Mouse (Mus musculus): ENCODE data around the gene Vmn2r25. TPM values are rescaled to one million over a fixed set of nuclear protein-coding genes. Genes with fewer than 3 reads are reported as not detected.
"Not testable (repeated sequence)": the region's sequence is repeated elsewhere in the genome, so short reads cannot be mapped to it uniquely, and the experiment has no call there.

Vmn2r25 gene
- polyA plus RNA-seq (2014; fragmentation: Nextera tagmentation; extraction: Ambion mirVana), result not detected in 2 replicates

DNA sequence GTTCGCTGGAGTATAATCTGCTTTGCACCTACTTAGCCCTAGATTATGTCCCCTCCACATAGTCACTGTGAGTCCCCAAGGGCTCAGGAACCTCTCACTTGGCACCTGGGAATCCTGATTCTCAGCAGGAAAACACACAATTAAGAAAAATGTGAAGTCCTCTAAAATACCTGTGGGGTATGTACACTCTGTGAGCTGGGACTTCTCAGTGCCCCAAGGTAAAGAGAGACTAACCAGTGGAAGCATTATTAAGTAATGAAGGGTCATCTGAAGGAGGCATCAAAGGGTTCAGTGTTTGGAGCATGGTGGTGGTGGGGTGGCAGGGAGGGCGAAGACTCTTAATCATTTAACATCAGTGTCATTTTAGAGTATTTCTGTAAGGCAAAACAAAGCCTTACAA lies at the start of gene Vmn2r25:
Gene Vmn2r25 (minus strand): TSS at position 101 of the 400 bp plus-strand sequence.
- H3K36me3 ChIP-seq (replicated peaks; ENCODE audit: control insufficient read depth, insufficient read depth, low read depth, low read length); H3K9ac ChIP-seq (replicated peaks; ENCODE audit: low read length); H3K27me3 ChIP-seq (ENCODE audit: control insufficient read depth, insufficient read depth, low read length); ATAC-seq (replicated peaks; ENCODE audit: insufficient number of reproducible peaks, low FRiP score, low TSS enrichment, low read depth); H3K9me3 ChIP-seq (replicated peaks; ENCODE audit: control insufficient read depth, low read length); H3K4me1 ChIP-seq (ENCODE audit: control insufficient read depth, insufficient read depth, low read length); H3K4me3 ChIP-seq (ENCODE audit: low read depth, low read length); DNase-seq (ENCODE audit: low spot score); H3K27ac ChIP-seq (replicated peaks; ENCODE audit: low read depth, low read length); H3K4me2 ChIP-seq (ENCODE audit: low read depth, low read length): not testable (repeated sequence)
- WGBS, result 55% methylated on average over 1 of the region's 2 CpGs

GRCm38 (mm10) chr6:123819951-123820350 lies 33.3 kb downstream of the Vmn2r25 start:
- no peak overlapping the region for H3K9ac ChIP-seq (replicated peaks; ENCODE audit: low read length)
- H3K27me3 ChIP-seq (ENCODE audit: control insufficient read depth, insufficient read depth, low read length), result no peaks in the 10 kb centered on the region
- no peaks in the 10 kb centered on the region for H3K9me3 ChIP-seq (replicated peaks; ENCODE audit: control insufficient read depth, low read length)
- WGBS, result 75% methylated on average over 8 of the region's 8 CpGs
- no peak overlapping the region for H3K27ac ChIP-seq (replicated peaks; ENCODE audit: low read depth, low read length)
- DNase-seq (ENCODE audit: low spot score), result no peak
- H3K4me1 ChIP-seq (ENCODE audit: control insufficient read depth, insufficient read depth, low read length), result no peaks in the 10 kb centered on the region
- H3K4me3 ChIP-seq (ENCODE audit: low read depth, low read length), result no peak overlapping the region
- H3K4me2 ChIP-seq (ENCODE audit: low read depth, low read length), result no peak overlapping the region
- H3K36me3 ChIP-seq (replicated peaks; ENCODE audit: control insufficient read depth, insufficient read depth, low read depth, low read length), result no peaks in the 10 kb centered on the region
- ATAC-seq (replicated peaks; ENCODE audit: insufficient number of reproducible peaks, low FRiP score, low TSS enrichment, low read depth), result no peak

GRCm38 (mm10) chr6:123810291-123810690 lies 43.0 kb downstream of the Vmn2r25 start:
- H3K27ac ChIP-seq (replicated peaks; ENCODE audit: low read depth, low read length); ATAC-seq (replicated peaks; ENCODE audit: insufficient number of reproducible peaks, low FRiP score, low TSS enrichment, low read depth); H3K9ac ChIP-seq (replicated peaks; ENCODE audit: low read length); H3K4me2 ChIP-seq (ENCODE audit: low read depth, low read length); H3K27me3 ChIP-seq (ENCODE audit: control insufficient read depth, insufficient read depth, low read length); H3K4me3 ChIP-seq (ENCODE audit: low read depth, low read length); DNase-seq (ENCODE audit: low spot score); H3K4me1 ChIP-seq (ENCODE audit: control insufficient read depth, insufficient read depth, low read length); H3K9me3 ChIP-seq (replicated peaks; ENCODE audit: control insufficient read depth, low read length); H3K36me3 ChIP-seq (replicated peaks; ENCODE audit: control insufficient read depth, insufficient read depth, low read depth, low read length): not testable (repeated sequence)

GRCm38 (mm10) chr6:123793746-123794145 lies 59.5 kb downstream of the Vmn2r25 start:
- Histone ChIP-seq H3K36me3 (replicated peaks; ENCODE audit: control insufficient read depth, insufficient read depth, low read depth, low read length) (no peaks in the 10 kb centered on the region), H3K27ac (replicated peaks; ENCODE audit: low read depth, low read length) (no peak overlapping the region), H3K4me3 (ENCODE audit: low read depth, low read length) (no peak overlapping the region), H3K4me2 (ENCODE audit: low read depth, low read length) (no peak overlapping the region), H3K9me3 (replicated peaks; ENCODE audit: control insufficient read depth, low read length) (no peaks in the 10 kb centered on the region), H3K9ac (replicated peaks; ENCODE audit: low read length) (no peak overlapping the region), H3K27me3 (ENCODE audit: control insufficient read depth, insufficient read depth, low read length) (no peaks in the 10 kb centered on the region), H3K4me1 (ENCODE audit: control insufficient read depth, insufficient read depth, low read length) (no peaks in the 10 kb centered on the region)
- 28% methylated on average over 9 of the region's 9 CpGs for WGBS
- ATAC-seq (replicated peaks; ENCODE audit: insufficient number of reproducible peaks, low FRiP score, low TSS enrichment, low read depth), result no peak
- no peak for DNase-seq (ENCODE audit: low spot score)

GRCm38 (mm10) chr6:123784857-123785256 lies 68.4 kb downstream of the Vmn2r25 start:
- DNase-seq (ENCODE audit: low spot score), result no peak
- Histone ChIP-seq H3K9me3 (replicated peaks; ENCODE audit: control insufficient read depth, low read length) (no peaks in the 10 kb centered on the region), H3K27ac (replicated peaks; ENCODE audit: low read depth, low read length) (no peak overlapping the region), H3K4me3 (ENCODE audit: low read depth, low read length) (no peak overlapping the region), H3K36me3 (replicated peaks; ENCODE audit: control insufficient read depth, insufficient read depth, low read depth, low read length) (no peaks in the 10 kb centered on the region), H3K27me3 (ENCODE audit: control insufficient read depth, insufficient read depth, low read length) (no peaks in the 10 kb centered on the region), H3K4me2 (ENCODE audit: low read depth, low read length) (no peak overlapping the region), H3K9ac (replicated peaks; ENCODE audit: low read length) (no peak overlapping the region), H3K4me1 (ENCODE audit: control insufficient read depth, insufficient read depth, low read length) (no peaks in the 10 kb centered on the region)
- WGBS, result 61% methylated on average over 2 of the region's 2 CpGs
- ATAC-seq (replicated peaks; ENCODE audit: insufficient number of reproducible peaks, low FRiP score, low TSS enrichment, low read depth), result no peak

GRCm38 (mm10) chr6:123778579-123778978 lies 74.7 kb downstream of the Vmn2r25 start, which contains the start of gene Vmn2r24:
Gene Vmn2r24, plus strand, starts transcription at chr6:123778879.
- Histone ChIP-seq H3K4me1 (ENCODE audit: control insufficient read depth, insufficient read depth, low read length) (no peaks in the 10 kb centered on the region), H3K9me3 (replicated peaks; ENCODE audit: control insufficient read depth, low read length) (no peaks in the 10 kb centered on the region), H3K27ac (replicated peaks; ENCODE audit: low read depth, low read length) (no peak within 1 kb of the TSS), H3K27me3 (ENCODE audit: control insufficient read depth, insufficient read depth, low read length) (no peaks in the 10 kb centered on the region), H3K9ac (replicated peaks; ENCODE audit: low read length) (no peak within 1 kb of the TSS), H3K4me2 (ENCODE audit: low read depth, low read length) (no peak within 1 kb of the TSS), H3K36me3 (replicated peaks; ENCODE audit: control insufficient read depth, insufficient read depth, low read depth, low read length) (no peaks in the 10 kb centered on the region), H3K4me3 (ENCODE audit: low read depth, low read length) (no peak within 1 kb of the TSS)
- no peak for DNase-seq (ENCODE audit: low spot score)
- 74% methylated on average over 1 of the region's 1 CpGs for WGBS
- no peak for ATAC-seq (replicated peaks; ENCODE audit: insufficient number of reproducible peaks, low FRiP score, low TSS enrichment, low read depth)

Other genes with a start within 250 kb of the Vmn2r25 start
- gene Vmn2r22, start 202.7 kb downstream of the Vmn2r25 start, polyA plus RNA-seq (2014; fragmentation: Nextera tagmentation; extraction: Ambion mirVana), result not detected in 2 replicates
- gene Vmn2r23, start 150.8 kb downstream of the Vmn2r25 start, polyA plus RNA-seq (2014; fragmentation: Nextera tagmentation; extraction: Ambion mirVana), result not detected in 2 replicates
- gene Vmn2r24, start 74.6 kb downstream of the Vmn2r25 start, polyA plus RNA-seq (2014; fragmentation: Nextera tagmentation; extraction: Ambion mirVana), result not detected in 2 replicates
- gene Vmn2r26, start 171.1 kb upstream of the Vmn2r25 start, polyA plus RNA-seq (2014; fragmentation: Nextera tagmentation; extraction: Ambion mirVana), result not detected in 2 replicates

All from embryonic facial prominence, embryonic 11.5 days (tissue).